Mouse (Mus musculus): Measurements from ENCODE around the gene 6430628N08Rik. TPM values are rescaled to one million over a fixed set of nuclear protein-coding genes. Genes with fewer than 3 reads are reported as not detected.

6430628N08Rik gene
- polyA plus RNA-seq, 2 experiments: not detected

GRCm38 (mm10) chr4:115922688-115923087, 32.2 kb downstream of the 6430628N08Rik start:
- Histone ChIP-seq H3K27me3 (ENCODE audit: control insufficient read depth, insufficient read depth, low read length) (peaks cover 4% of the 10 kb centered on the region), H3K4me2 (ENCODE audit: low read depth) (no peak overlapping the region), H3K36me3 (replicated peaks; ENCODE audit: control insufficient read depth, insufficient read depth, low read depth) (no peaks in the 10 kb centered on the region), H3K4me3 (ENCODE audit: insufficient read depth in 1 of 2, low read depth in 2 of 2, low read length in 2 of 2) (no peak overlapping the region), H3K4me1 (replicated peaks; ENCODE audit: control insufficient read depth in 2 of 2, insufficient read depth in 2 of 2, low read length in 1 of 2) (no peaks in the 10 kb centered on the region), H3K9ac (replicated peaks) (no peak overlapping the region), H3K9me3 (ENCODE audit: control insufficient read depth, low read length) (no peaks in the 10 kb centered on the region), H3K27ac (no peak overlapping the region)
- no peak for ATAC-seq (ENCODE audit: insufficient read depth)
- TF ChIP-seq CTCF (IDR thresholded peaks at IDR 0.05; ENCODE audit: low read depth) (no peak), EP300 (IDR thresholded peaks at IDR 0.05; ENCODE audit: low read depth) (no peak)
- DNase-seq (ENCODE audit: low read depth in 3 of 3, low spot score in 3 of 3): no peak
- WGBS (ENCODE audit: insufficient replicate concordance): 54% methylated on average over 5 of the region's 5 CpGs

- TF ChIP-seq CTCF (IDR thresholded peaks at IDR 0.05; ENCODE audit: low read depth) (no peak), EP300 (IDR thresholded peaks at IDR 0.05; ENCODE audit: low read depth) (no peak)
- Histone ChIP-seq H3K27me3 (ENCODE audit: control insufficient read depth, insufficient read depth, low read length) (no peaks in the 10 kb centered on the region; the same call in 1 of the 2 replicates), H3K4me1 (replicated peaks; ENCODE audit: control insufficient read depth in 2 of 2, insufficient read depth in 2 of 2, low read length in 1 of 2) (no peaks in the 10 kb centered on the region), H3K4me2 (ENCODE audit: low read depth) (no peak overlapping the region), H3K36me3 (replicated peaks; ENCODE audit: control insufficient read depth, insufficient read depth, low read depth) (no peaks in the 10 kb centered on the region), H3K4me3 (ENCODE audit: insufficient read depth in 1 of 2, low read depth in 2 of 2, low read length in 2 of 2) (no peak overlapping the region), H3K27ac (no peak overlapping the region), H3K9me3 (ENCODE audit: control insufficient read depth, low read length) (no peaks in the 10 kb centered on the region), H3K9ac (replicated peaks) (no peak overlapping the region)
- 60% methylated on average over 16 of the region's 16 CpGs for WGBS (ENCODE audit: insufficient replicate concordance)
- no peak for DNase-seq (ENCODE audit: low read depth in 3 of 3, low spot score in 3 of 3)
- no peak for ATAC-seq (ENCODE audit: insufficient read depth)
Measured at GRCm38 (mm10) chr4:115923262-115923880, 32.9 kb downstream of the 6430628N08Rik start.

- DNase-seq (ENCODE audit: low read depth in 3 of 3, low spot score in 3 of 3) (no peak), ATAC-seq (ENCODE audit: insufficient read depth) (no peak)
- Histone ChIP-seq H3K9me3 (ENCODE audit: control insufficient read depth, low read length) (no peaks in the 10 kb centered on the region), H3K36me3 (replicated peaks; ENCODE audit: control insufficient read depth, insufficient read depth, low read depth) (no peaks in the 10 kb centered on the region), H3K4me3 (ENCODE audit: insufficient read depth in 1 of 2, low read depth in 2 of 2, low read length in 2 of 2) (no peak overlapping the region), H3K27me3 (ENCODE audit: control insufficient read depth, insufficient read depth, low read length) (peaks cover 22% of the 10 kb centered on the region), H3K4me1 (replicated peaks; ENCODE audit: control insufficient read depth in 2 of 2, insufficient read depth in 2 of 2, low read length in 1 of 2) (no peaks in the 10 kb centered on the region), H3K4me2 (ENCODE audit: low read depth) (no peak overlapping the region), H3K27ac (no peak overlapping the region), H3K9ac (replicated peaks) (no peak overlapping the region)
- 42% methylated on average over 7 of the region's 7 CpGs for WGBS (ENCODE audit: insufficient replicate concordance)
- no peak for TF ChIP-seq CTCF (IDR thresholded peaks at IDR 0.05; ENCODE audit: low read depth)
- TF ChIP-seq EP300 (IDR thresholded peaks at IDR 0.05; ENCODE audit: low read depth): no peak
Measured at GRCm38 (mm10) chr4:115927637-115928036, 37.2 kb downstream of the 6430628N08Rik start.

- Histone ChIP-seq H3K9ac (replicated peaks) (no peak overlapping the region), H3K4me3 (ENCODE audit: insufficient read depth in 1 of 2, low read depth in 2 of 2, low read length in 2 of 2) (no peak overlapping the region), H3K4me2 (ENCODE audit: low read depth) (no peak overlapping the region), H3K9me3 (ENCODE audit: control insufficient read depth, low read length) (no peaks in the 10 kb centered on the region), H3K4me1 (replicated peaks; ENCODE audit: control insufficient read depth in 2 of 2, insufficient read depth in 2 of 2, low read length in 1 of 2) (no peaks in the 10 kb centered on the region), H3K36me3 (replicated peaks; ENCODE audit: control insufficient read depth, insufficient read depth, low read depth) (no peaks in the 10 kb centered on the region), H3K27ac (no peak overlapping the region), H3K27me3 (ENCODE audit: control insufficient read depth, insufficient read depth, low read length) (peaks cover 59% of the 10 kb centered on the region)
- no peak for ATAC-seq (ENCODE audit: insufficient read depth)
- WGBS (ENCODE audit: insufficient replicate concordance): 38% methylated on average over 13 of the region's 13 CpGs
- DNase-seq (ENCODE audit: low read depth in 3 of 3, low spot score in 3 of 3): no peak
- no peak for TF ChIP-seq CTCF (IDR thresholded peaks at IDR 0.05; ENCODE audit: low read depth)
- TF ChIP-seq EP300 (IDR thresholded peaks at IDR 0.05; ENCODE audit: low read depth): no peak
Measured at GRCm38 (mm10) chr4:115931556-115932088, 41.2 kb downstream of the 6430628N08Rik start.

- under 1% methylated on average over 36 of the region's 36 CpGs for WGBS (ENCODE audit: insufficient replicate concordance)
- DNase-seq (ENCODE audit: low read depth in 3 of 3, low spot score in 3 of 3): no peak
- Histone ChIP-seq H3K9me3 (ENCODE audit: control insufficient read depth, low read length) (no peaks in the 10 kb centered on the region), H3K27ac (no peak overlapping the region), H3K4me3 (ENCODE audit: insufficient read depth in 1 of 2, low read depth in 2 of 2, low read length in 2 of 2) (no peak overlapping the region), H3K27me3 (ENCODE audit: control insufficient read depth, insufficient read depth, low read length) (peaks cover 95% of the 10 kb centered on the region), H3K4me1 (replicated peaks; ENCODE audit: control insufficient read depth in 2 of 2, insufficient read depth in 2 of 2, low read length in 1 of 2) (no peaks in the 10 kb centered on the region), H3K9ac (replicated peaks) (no peak overlapping the region), H3K36me3 (replicated peaks; ENCODE audit: control insufficient read depth, insufficient read depth, low read depth) (no peaks in the 10 kb centered on the region), H3K4me2 (ENCODE audit: low read depth) (no peak overlapping the region)
- no peak for ATAC-seq (ENCODE audit: insufficient read depth)
- TF ChIP-seq EP300 (IDR thresholded peaks at IDR 0.05; ENCODE audit: low read depth): no peak
- TF ChIP-seq CTCF (IDR thresholded peaks at IDR 0.05; ENCODE audit: low read depth): no peak
Measured at GRCm38 (mm10) chr4:115935835-115936581, 45.5 kb downstream of the 6430628N08Rik start.
